Mouse (Mus musculus) layer of hippocampus, adult 8-10 months (tissue): ENCODE measurements around the gene Psmb11. TPM values are rescaled to one million over a fixed set of nuclear protein-coding genes. Genes with fewer than 3 reads are reported as not detected.

Source experiments
- DNase-seq, 2 experiments: peaks; one replicate each; pipeline ENCODE4 v3.0.0; 2022; ENCODE audit warnings: low spot score in 2 of 2
- total RNA-seq, 4 experiments: library from RNA; stranded (reverse); gene quantifications; 2 replicates each; pipeline ENCODE4 v1.2.4; 2022

The Psmb11 gene
- total RNA-seq, 4 experiments from 2014 or later, result 0.14 to 0.51 (median 0.23) TPM; not detected in 1

DNA sequence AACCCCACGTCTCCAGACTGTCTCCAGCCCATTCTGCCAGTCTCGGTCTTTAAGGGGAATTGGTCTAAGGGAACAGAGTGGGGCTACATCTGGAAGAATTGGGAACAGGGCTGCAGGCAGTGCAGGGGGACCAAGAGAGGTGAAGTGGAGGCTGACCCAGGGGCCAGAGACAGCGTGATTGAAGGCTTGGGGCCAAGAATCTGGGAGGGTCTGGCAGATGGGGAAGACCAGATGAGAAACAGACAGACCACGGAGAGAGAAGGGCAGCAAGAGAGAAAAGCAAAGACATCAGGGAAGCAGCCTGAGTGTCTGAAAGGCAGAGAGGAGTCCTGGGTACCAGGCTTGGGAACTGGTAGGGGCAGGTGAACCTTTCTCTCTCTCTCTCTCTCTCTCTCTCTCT is 18.9 kb downstream of the Psmb11 start:
- no peak for DNase-seq

GRCm38 (mm10) chr14:54640946-54641304 is 19.7 kb downstream of the Psmb11 start, which contains the start of gene Gm17606:
TSS of gene Gm17606 (plus strand) at chr14:54640952.
- no peak for DNase-seq

DNA sequence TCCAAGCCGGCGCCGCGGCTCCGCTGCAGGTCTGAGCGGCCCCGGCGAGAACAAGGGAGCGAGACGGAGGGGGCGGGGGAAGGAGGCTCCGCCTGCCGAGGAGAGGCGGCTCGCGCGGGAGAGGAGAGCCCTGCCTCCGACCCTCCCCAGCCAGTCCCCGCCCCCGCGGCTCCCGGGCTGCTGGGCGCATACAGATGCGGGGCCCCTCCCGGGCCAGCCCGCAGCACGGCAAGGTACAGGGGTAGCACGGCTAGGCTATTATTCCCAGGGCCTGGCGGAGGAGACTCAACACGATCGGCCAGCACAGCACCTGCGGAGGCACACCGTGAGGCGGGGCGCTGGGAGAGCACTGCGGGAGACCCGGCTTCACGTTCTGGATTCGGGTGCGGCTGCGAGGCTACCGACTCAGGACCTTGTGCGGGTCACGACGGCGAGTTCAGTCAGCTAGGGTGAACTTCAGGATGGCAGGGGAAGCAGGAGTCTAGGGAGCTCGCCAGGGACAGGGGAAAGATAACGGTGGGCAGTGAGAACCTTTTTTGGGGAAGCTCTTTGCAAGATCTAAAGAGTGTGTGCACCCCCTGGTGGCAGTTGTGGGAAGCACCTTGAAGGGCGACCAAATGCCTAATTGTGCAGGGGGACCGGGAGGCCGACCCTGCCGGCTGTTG is 20.2 kb downstream of the Psmb11 start, which contains the start of gene Cdh24:
Cdh24 (minus strand) TSS at position 60 of the 665 bp plus-strand sequence.
- peak; percentile 74 to 88 for DNase-seq

DNA sequence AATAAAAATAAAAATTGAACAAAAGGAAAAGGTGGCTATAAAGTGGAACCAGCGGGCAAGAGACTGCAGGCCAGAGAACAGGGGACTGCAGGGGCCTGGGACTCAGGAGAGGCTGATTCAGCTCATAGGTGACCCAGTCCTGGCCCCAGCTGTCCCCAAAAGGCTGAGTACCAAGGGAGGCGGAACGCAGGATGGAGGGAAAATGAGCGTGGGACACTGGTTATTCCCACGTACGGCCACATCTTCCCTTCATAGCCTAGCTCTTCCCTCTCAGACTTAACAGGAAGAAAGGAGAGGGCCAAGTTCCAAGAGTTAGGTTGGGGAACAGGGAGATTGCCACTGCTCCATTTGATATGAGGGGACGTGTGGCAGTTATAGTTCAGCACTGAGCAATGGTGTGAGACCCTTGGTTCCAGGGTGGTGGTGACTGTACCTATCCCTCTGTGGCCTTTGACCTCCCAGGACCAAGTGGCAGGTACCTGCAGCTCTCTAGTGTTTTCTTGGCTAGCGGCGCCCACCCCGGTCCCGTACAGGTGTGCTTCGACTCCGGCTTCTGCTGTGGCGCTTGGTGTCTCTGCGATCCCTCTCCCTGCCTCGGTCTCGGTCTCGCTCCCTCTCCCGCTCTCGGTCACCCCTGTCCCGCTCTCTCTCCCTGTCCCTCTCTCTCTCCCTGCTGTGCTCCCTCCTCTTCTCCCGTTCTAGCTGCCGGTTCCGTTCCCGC is 21.2 kb downstream of the Psmb11 start:
- no peak for DNase-seq

DNA sequence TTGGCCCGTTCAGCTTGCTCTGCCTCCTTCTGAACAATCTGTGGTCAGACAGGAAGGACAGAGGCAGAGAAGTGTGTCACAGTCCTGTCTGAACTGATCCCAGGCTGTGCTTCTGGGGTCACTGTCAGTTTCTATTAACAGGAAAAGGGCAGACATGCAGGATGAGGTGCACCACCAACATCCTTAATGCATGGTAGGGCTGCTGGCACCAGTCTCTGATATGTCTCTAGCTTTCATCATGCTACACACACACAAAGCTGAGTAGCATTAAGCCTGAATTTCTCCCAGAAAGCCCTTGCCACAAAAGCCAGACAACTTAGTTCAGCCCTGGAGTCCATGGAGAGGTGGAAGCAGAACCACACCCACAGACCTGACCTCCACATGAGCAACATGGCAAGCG is 21.8 kb downstream of the Psmb11 start:
- no peak for DNase-seq

DNA sequence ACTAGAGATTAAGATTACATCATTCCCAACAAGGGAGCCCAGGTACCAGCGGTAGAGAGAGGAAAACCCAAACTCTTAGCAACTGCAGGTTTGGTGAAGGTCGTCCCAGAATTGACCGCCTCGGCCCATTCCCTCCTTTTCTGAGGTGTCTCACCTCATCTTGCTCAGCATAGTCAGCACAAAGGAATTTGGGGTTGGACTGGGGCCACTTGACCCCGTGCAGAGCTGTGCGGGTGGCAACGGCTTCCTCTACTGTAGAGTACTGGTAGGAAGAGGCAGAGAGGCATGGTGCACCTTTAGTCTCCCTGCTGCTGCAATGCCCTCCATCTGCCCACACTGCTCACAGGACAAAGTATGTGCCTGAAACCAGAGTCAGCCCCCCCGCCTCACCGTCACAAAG is 23.1 kb downstream of the Psmb11 start:
- no peak for DNase-seq

DNA sequence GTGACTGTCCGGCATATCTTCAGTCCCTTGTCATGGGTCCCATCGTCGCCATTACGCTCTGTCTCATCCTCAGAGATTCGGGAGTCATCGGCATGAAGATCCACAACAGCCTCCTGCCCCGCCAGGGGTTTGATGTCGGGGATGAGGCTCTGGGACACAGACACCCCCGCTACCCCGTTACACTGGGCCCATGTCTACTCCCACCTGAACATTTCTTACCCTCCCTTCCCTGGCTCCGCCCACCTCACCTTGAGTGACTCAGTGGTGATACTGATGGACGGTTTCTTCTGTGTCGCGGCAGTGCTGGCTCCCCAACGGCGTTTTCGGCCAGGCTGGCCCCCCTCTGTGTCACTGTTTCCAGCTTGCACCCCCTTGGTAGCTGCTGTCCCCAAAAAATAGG is 25.2 kb downstream of the Psmb11 start:
- DNase-seq, result no peak

- no peak for DNase-seq
These were observed 25.8 kb downstream of the Psmb11 start for GRCm38 (mm10) chr14:54646898-54647636.

DNA sequence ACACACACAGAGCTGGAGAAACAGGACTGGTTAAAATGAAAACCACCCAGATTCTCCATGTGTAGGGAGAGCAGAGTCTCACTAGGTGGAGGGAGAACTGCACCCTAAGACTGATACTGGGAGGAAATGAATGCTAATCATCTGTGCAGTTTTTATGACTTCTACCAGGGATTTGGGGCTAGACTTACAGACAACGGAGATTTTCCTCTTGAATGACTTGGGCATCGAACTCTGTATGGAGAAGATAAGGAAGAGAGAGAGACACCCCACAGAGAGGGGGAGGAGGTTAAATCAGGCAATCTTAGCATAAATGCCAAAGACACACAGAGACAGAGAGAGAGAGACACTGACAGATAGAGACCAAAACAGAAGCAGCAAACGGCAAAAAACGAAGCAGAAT is 26.7 kb downstream of the Psmb11 start:
- DNase-seq, result no peak

- DNase-seq, result peak; percentile 70 to 80
These were observed 29.6 kb downstream of the Psmb11 start for GRCm38 (mm10) chr14:54650621-54651454.

- DNase-seq, result no peak
These were observed 30.3 kb downstream of the Psmb11 start for GRCm38 (mm10) chr14:54651556-54651955.

- no peak for DNase-seq
These were observed 31.6 kb downstream of the Psmb11 start for GRCm38 (mm10) chr14:54652787-54653186.

DNA sequence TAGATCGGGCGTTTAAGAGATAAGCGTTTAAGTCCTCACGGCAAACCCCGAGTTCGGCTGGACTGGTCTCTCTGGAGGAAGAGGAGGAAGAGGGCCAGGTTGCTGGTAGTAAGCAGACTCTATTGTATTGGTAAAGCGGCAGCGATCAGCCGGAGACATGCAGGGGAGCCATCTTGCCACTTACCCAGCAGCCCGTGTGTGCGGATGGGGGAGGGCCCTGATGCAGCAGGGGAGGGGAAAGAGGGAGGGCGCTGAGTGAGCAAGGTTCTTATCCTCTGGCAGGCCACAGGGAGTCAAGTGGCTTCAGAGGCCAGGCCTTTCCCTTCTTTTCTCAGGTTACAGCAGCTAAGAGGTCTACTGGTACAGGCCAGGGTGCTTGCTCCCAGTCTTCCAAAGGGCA is 32.3 kb downstream of the Psmb11 start:
- peak; percentile 77 to 81 for DNase-seq

- DNase-seq, result no peak
These were observed 38.8 kb downstream of the Psmb11 start for GRCm38 (mm10) chr14:54660009-54660408.

DNA sequence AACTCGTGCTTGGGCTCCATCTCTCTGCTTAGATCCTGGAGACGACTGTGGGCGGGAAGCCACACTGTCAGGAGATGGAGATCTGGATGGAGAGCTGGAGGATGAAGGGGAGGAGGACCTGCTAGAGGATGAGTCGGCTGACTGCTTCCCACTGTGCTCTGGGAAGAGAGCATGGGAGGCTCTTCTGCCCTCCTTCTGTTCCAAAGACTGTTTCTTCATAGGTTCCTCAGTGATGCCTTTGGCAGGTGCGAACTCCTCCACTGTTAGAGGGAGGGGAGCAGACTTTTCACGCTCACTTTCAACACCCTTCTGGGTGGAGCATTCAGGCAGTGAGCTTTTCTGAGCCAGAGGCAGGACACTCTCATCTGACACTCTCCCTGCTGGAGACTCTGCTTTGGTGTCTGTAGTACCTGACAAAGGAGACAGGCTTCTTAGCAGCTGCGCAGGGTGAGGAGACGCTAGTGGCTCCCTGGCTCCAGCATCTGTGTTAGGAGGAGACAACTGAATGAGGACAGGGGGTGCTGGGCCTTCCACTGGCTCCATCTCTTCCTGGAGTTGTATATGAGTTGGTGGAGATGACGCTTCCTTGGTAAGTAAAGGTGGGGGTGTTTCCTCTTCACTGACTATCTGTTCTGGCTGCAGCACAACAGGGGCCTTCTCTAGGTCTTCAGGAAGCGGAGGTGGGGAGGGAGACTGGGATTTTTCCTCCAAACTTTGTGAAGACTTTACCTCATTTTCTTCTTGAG is 43.4 kb downstream of the Psmb11 start:
- no peak for DNase-seq

- DNase-seq, result no peak
These were observed 48.1 kb downstream of the Psmb11 start for GRCm38 (mm10) chr14:54669381-54669780.

GRCm38 (mm10) chr14:54674317-54674716 is 53.1 kb downstream of the Psmb11 start:
- no peak for DNase-seq

GRCm38 (mm10) chr14:54676290-54676689 is 55.1 kb downstream of the Psmb11 start:
- no peak for DNase-seq

GRCm38 (mm10) chr14:54678657-54679304 is 57.5 kb downstream of the Psmb11 start:
- no peak for DNase-seq
